Mouse (Mus musculus) embryo, embryonic 11 days (tissue): Measurements from ENCODE around the gene Chkb.

ENCODE experiments used
- DNase-seq: peaks from one replicate; pipeline ENCODE4 v3.0.0-alpha.2; 2015

Gene Chkb

GRCm38 (mm10) chr15:89396883-89397282 lies 32.8 kb downstream of the Chkb start:
- DNase-seq: no peak

- no peak for DNase-seq
These were observed 39.6 kb downstream of the Chkb start for GRCm38 (mm10) chr15:89390081-89390480.

GRCm38 (mm10) chr15:89387127-89387526 lies 42.6 kb downstream of the Chkb start:
- no peak for DNase-seq

GRCm38 (mm10) chr15:89384617-89385016 lies 45.1 kb downstream of the Chkb start, which contains the start of gene Klhdc7b:
Gene Klhdc7b, plus strand, starts transcription at chr15:89384917.
- DNase-seq: no peak

- DNase-seq: no peak
These were observed 50.3 kb downstream of the Chkb start for GRCm38 (mm10) chr15:89379429-89379828.

GRCm38 (mm10) chr15:89378831-89379401 lies 50.8 kb downstream of the Chkb start, which contains the start of gene Odf3b:
Gene Odf3b, minus strand, starts transcription at chr15:89379282.
- peak; percentile 52 for DNase-seq

GRCm38 (mm10) chr15:89377938-89378828 lies 51.5 kb downstream of the Chkb start:
- peak; percentile 21 for DNase-seq

- DNase-seq: peak; percentile 20
These were observed 52.3 kb downstream of the Chkb start for GRCm38 (mm10) chr15:89377362-89377761.

GRCm38 (mm10) chr15:89376957-89377356 lies 52.8 kb downstream of the Chkb start, which contains the start of gene Tymp:
Gene Tymp, minus strand, starts transcription at chr15:89377039.
- DNase-seq: no peak
